Mouse (Mus musculus) heart, adult 9 months (tissue): Measurements from ENCODE around the gene Gm8653.
"Not testable (repeated sequence)": the region's sequence is repeated elsewhere in the genome, so short reads cannot be mapped to it uniquely, and the experiment has no call there.

Experiments
- DNase-seq, 2 experiments: peaks; one replicate each; pipeline ENCODE4 v3.0.0; 2022; ENCODE audit warnings: low spot score in 2 of 2

Gm8653 gene

GRCm38 (mm10) chr7:22201164-22201563, at the start of gene Gm8653:
Gene Gm8653, minus strand, starts transcription at chr7:22201264.
- DNase-seq: not testable (repeated sequence)

GRCm38 (mm10) chr7:22229384-22229783, 28.3 kb upstream of the Gm8653 start, which contains the start of gene Gm8453:
Gene Gm8453, minus strand, starts transcription at chr7:22229484.
- not testable (repeated sequence) for DNase-seq

- not testable (repeated sequence) for DNase-seq
Measured at GRCm38 (mm10) chr7:22189077-22189476, 12.0 kb downstream of the Gm8653 start, which contains the start of gene Vmn1r143. Gene Vmn1r143, plus strand, starts transcription at chr7:22189377.

GRCm38 (mm10) chr7:22163935-22164334, 37.1 kb downstream of the Gm8653 start, which contains the start of gene Vmn1r142:
Gene Vmn1r142, minus strand, starts transcription at chr7:22164035.
- DNase-seq: not testable (repeated sequence)
